Mouse (Mus musculus) C2C12 (cell line): ENCODE data around the gene Col19a1. TPM values are rescaled to one million over a fixed set of nuclear protein-coding genes. Genes with fewer than 3 reads are reported as not detected.

Experiments used
- H3K27me3 ChIP-seq: one replicate; pipeline ENCODE4 v1.6.1; 2011; ENCODE audit not compliant: control insufficient read depth, insufficient read depth, insufficient read length
- H3K36me3 ChIP-seq: one replicate; pipeline ENCODE4 v1.6.1; 2011; ENCODE audit not compliant: control insufficient read depth, insufficient read depth
- H3K4me3 ChIP-seq: one replicate; pipeline ENCODE4 v1.5.1; 2011; ENCODE audit warnings: mild to moderate bottlenecking, control low read depth; ENCODE audit not compliant: poor library complexity, insufficient read depth, severe bottlenecking
- H3K79me2 ChIP-seq: one replicate; pipeline ENCODE4 v1.6.1; 2011; ENCODE audit not compliant: control insufficient read depth, insufficient read depth
- H3K79me3 ChIP-seq: one replicate; pipeline ENCODE4 v1.6.1; 2011; ENCODE audit warnings: low read depth, control low read depth
- H3ac ChIP-seq: one replicate; pipeline ENCODE3; 2011; ENCODE audit warnings: low read depth; ENCODE audit not compliant: control insufficient read depth, insufficient read length
- CEBPB ChIP-seq: IDR thresholded peaks from one replicate; pipeline ENCODE4 v1.6.1; 2011; ENCODE audit warnings: low read depth, mild to moderate bottlenecking, control low read depth, moderate library complexity
- CTCF ChIP-seq: IDR thresholded peaks from one replicate; pipeline ENCODE4 v1.5.1; 2011; ENCODE audit not compliant: control insufficient read depth, insufficient read depth, insufficient read length
- FOSL1 ChIP-seq: IDR thresholded peaks from one replicate; pipeline ENCODE4 v1.8.0; 2011; ENCODE audit warnings: mild to moderate bottlenecking, low read length; ENCODE audit not compliant: poor library complexity, insufficient read depth, severe bottlenecking
- MAX ChIP-seq: IDR thresholded peaks from one replicate; pipeline ENCODE4 v1.6.1; 2011; ENCODE audit warnings: mild to moderate bottlenecking, control low read depth
- MYOD1 ChIP-seq: IDR thresholded peaks from one replicate; pipeline ENCODE4 v1.6.1; 2011; ENCODE audit warnings: low read depth; ENCODE audit not compliant: control insufficient read depth, insufficient read length
- MYOG ChIP-seq: IDR thresholded peaks from one replicate; pipeline ENCODE4 v1.6.1; 2011; ENCODE audit not compliant: control insufficient read depth, insufficient read length; ENCODE audit errors: extremely low read depth
- USF1 ChIP-seq: IDR thresholded peaks from one replicate; pipeline ENCODE4 v1.6.1; 2011; ENCODE audit warnings: low read depth, mild to moderate bottlenecking, control low read depth, moderate library complexity
- polyA plus RNA-seq: library from polyadenylated mRNA; unstranded; fragments of >200 nt; fragmentation: generic; extraction: Trizol; gene quantifications from one replicate; pipeline ENCODE4 v1.2.1, GENCODE M21; 2012; ENCODE audit warnings: missing spikeins

Col19a1 gene
- polyA plus RNA-seq, 1 experiment = 0.01 TPM

DNA sequence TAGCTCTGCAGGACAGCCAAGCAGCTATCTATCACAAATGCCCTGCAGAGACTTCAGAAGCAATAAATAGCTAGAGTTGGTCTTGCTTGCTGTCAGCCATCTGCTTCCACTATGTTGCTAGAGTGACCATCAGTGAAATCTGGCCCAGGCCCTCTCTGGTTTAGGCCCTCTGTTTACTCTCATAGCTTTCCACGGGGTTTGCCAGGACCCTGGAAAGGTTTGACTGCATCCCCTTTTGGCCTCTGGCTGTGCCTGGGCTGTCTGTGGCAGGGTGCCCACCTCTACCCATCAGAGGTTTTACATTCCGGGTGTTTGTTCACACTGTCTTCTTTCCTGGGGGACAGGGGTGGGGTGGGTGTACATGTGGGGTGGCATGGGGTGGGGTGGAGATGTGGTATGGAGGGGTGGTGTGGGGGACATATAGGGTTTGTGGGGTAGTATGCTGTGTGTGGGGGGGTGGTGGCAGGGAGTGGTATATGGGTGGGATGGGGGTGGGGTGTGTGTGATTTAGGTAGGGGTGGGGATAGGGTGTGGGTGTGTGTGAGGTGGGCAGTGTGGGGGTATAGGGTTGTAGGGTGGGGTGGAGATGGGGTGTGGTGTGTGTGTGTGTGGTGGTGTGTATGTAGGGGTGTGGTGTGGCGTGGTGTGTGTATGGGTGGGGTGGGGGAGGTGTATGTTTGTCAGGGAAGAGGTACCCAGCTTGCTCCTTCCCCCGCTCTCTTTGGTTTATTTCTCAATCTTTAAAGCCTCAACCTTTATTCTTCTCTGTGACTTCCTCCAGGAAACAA is 214.6 kb downstream of the Col19a1 start:
- TF ChIP-seq USF1 = no peak
- TF ChIP-seq CEBPB = no peak
- TF ChIP-seq CTCF = no peak
- TF ChIP-seq MAX = no peak
- TF ChIP-seq MYOG = no peak
- TF ChIP-seq MYOD1 = no peak
- no peak for TF ChIP-seq FOSL1
- H3K79me3 ChIP-seq = no peaks in the 10 kb centered on the region
- no peaks in the 10 kb centered on the region for H3K36me3 ChIP-seq
- H3K79me2 ChIP-seq = no peaks in the 10 kb centered on the region
- H3ac ChIP-seq = no peak overlapping the region
- H3K4me3 ChIP-seq = no peak overlapping the region
- H3K27me3 ChIP-seq = no peaks in the 10 kb centered on the region

GRCm38 (mm10) chr1:24367570-24368517 is 219.4 kb downstream of the Col19a1 start:
- H3K4me3 ChIP-seq = no peak overlapping the region
- H3K36me3 ChIP-seq = no peaks in the 10 kb centered on the region
- H3ac ChIP-seq = no peak overlapping the region
- no peaks in the 10 kb centered on the region for H3K79me2 ChIP-seq
- TF ChIP-seq FOSL1 (no peak), CTCF (no peak), MYOD1 (no peak)
- no peaks in the 10 kb centered on the region for H3K27me3 ChIP-seq
- H3K79me3 ChIP-seq = no peaks in the 10 kb centered on the region

DNA sequence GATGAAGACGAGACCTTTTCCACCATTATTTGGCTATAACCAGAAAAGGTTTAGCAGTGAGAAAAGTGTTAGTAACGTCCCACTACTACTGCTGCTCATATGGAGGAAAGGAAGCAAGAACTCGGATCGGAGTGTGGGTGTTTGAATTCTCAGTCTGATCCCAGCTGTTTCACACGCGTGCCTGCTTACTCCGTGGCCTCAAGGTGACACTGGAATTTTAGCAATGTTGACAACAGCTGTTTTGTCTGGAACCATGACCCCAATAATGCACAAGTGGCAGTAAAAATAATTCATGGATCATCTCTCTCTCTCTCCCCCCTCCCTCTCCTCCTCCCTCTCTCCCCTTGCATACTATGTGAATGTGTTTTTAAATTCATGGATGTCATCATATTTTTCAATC is 222.5 kb downstream of the Col19a1 start:
- Histone ChIP-seq H3K36me3 (no peaks in the 10 kb centered on the region), H3K79me2 (no peaks in the 10 kb centered on the region), H3K4me3 (no peak overlapping the region), H3K79me3 (no peaks in the 10 kb centered on the region), H3K27me3 (no peaks in the 10 kb centered on the region), H3ac (no peak overlapping the region)
- TF ChIP-seq MAX = no peak

DNA sequence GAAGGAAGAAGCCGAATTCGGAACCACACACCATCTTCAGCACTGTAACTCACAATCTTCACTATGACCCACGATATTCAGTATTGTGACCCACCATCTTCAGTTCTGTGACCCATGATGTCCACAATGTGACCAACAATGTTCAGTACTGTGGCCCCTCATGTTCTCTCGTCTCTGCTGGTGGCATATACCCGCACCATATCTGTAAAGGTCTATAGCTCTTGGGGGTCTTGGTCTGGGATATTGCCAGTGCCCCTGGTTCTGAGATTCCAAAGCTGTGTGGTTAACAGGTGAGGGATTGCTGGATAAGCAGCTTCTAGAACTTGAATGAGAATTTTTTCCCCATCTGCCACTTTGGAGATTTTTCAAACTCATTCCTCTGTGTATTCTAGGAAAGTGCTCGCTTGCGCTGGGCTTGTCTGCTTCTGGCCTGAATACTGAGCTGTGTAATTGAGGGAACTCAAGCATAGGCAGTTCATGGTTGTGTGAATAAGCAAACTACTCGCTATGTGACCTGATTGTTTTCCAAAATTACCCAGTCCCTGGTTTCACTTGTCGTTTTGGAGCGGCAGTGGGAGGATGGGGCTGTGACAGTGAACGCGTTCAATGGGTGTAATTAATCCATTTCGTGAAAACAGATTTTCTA is 225.2 kb downstream of the Col19a1 start:
- Histone ChIP-seq H3K79me2 (no peaks in the 10 kb centered on the region), H3ac (no peak overlapping the region), H3K79me3 (no peaks in the 10 kb centered on the region), H3K4me3 (no peak overlapping the region), H3K27me3 (no peaks in the 10 kb centered on the region), H3K36me3 (no peaks in the 10 kb centered on the region)
- no peak for TF ChIP-seq CEBPB
- TF ChIP-seq CTCF = no peak
- TF ChIP-seq USF1 = no peak
- no peak for TF ChIP-seq MYOG
- TF ChIP-seq MYOD1 = no peak
- TF ChIP-seq MAX = no peak
- TF ChIP-seq FOSL1 = no peak

- Histone ChIP-seq H3K4me3 (no peak overlapping the region), H3K27me3 (no peaks in the 10 kb centered on the region), H3ac (no peak overlapping the region), H3K79me2 (no peaks in the 10 kb centered on the region), H3K36me3 (no peaks in the 10 kb centered on the region), H3K79me3 (no peaks in the 10 kb centered on the region)
- TF ChIP-seq CEBPB (no peak), MYOG (no peak), USF1 (no peak), FOSL1 (no peak), CTCF (no peak), MAX (no peak), MYOD1 (no peak)
Measured at GRCm38 (mm10) chr1:24349462-24350217, 237.6 kb downstream of the Col19a1 start.
